Mouse (Mus musculus): ENCODE measurements at regions not wholly inside any gene's neighbourhood (a gene's known extent, or its start where the extent isn't known, plus 50 kb on each side); places are given as distances from the start of the nearest gene placed in this dataset.

- TF ChIP-seq POLR2A (IDR thresholded peaks at IDR 0.05; ENCODE audit: control insufficient read depth, low read depth, low read length) (no peak), CTCF (IDR thresholded peaks at IDR 0.05; ENCODE audit: control insufficient read depth, insufficient read depth, insufficient replicate concordance, low read depth, low read length) (no peak)
Measured at GRCm38 (mm10) chr1:13782633-13783032, 2310.5 kb downstream of the 4930444P10Rik start.

All from testis, adult 2 months (tissue).